Mouse (Mus musculus) mouse trophoblast stem cell (cell line): ENCODE measurements around the gene Stk39.

ENCODE experiments used
- in situ Hi-C, 2 experiments: fragments of 300-500 bp; cut with MseI, MboI; formaldehyde crosslinking; loops; 2 replicates in 1 of 2; 3 replicates in 1 of 2; pipeline ENCODE4 v1.15.1; 2025

Stk39 gene

GRCm38 (mm10) chr2:68458115-68458514 lies 14.0 kb downstream of the Stk39 start:
- in situ Hi-C loops = no loop called here

DNA sequence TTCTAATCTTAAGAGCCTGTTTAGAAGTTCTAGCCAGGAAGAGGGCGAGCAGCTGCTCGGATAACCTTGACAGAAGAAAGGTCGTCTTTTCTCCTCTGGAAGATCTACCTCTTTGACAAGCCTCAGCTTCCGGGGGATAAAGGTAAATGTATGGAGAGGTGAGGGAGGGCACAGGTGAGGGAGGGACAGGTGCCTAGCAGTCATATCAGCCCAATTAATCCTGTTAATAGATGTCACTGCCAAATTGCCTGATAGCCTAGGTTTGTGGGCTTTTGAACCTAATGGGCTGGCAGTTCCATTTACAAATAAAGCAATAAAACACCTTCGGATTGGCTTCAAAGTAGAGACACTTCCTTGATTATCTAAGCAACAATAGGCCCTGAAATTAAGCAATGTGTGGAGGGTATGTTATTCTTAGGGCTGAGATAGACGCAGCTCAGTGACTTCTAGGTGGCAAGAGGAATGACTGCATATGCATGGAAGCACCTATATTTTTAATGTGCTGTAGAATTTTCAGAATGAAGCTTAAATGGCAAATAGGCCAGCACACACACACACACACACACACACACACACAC lies 14.5 kb downstream of the Stk39 start:
- in situ Hi-C loops = no loop called here

GRCm38 (mm10) chr2:68456899-68457298 lies 15.2 kb downstream of the Stk39 start:
- in situ Hi-C loops = no loop called here

DNA sequence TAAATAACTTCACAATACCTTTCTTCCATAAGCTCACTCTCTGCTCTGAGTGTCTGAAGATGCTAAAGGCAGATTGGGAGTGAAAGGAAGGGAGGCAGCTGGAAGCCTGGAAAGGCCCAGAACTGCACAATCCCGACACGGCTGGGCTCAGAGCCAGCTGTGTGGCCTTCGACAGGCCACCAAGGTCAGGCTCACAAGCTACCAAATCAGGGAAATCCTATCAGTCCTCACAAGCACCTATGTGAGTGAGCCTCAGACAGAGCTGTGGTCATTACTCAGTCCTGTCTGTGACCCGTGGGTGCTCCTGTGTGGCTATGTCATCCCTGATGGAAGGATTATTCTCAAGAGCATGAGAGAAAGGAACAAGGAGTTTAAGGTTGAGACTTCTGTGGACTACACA lies 19.7 kb downstream of the Stk39 start:
- in situ Hi-C loops = no loop called here

GRCm38 (mm10) chr2:68448035-68448434 lies 24.0 kb downstream of the Stk39 start:
- in situ Hi-C loops = no loop called here

- in situ Hi-C loops = no loop called here
These were observed 28.9 kb downstream of the Stk39 start for GRCm38 (mm10) chr2:68443141-68443540.

DNA sequence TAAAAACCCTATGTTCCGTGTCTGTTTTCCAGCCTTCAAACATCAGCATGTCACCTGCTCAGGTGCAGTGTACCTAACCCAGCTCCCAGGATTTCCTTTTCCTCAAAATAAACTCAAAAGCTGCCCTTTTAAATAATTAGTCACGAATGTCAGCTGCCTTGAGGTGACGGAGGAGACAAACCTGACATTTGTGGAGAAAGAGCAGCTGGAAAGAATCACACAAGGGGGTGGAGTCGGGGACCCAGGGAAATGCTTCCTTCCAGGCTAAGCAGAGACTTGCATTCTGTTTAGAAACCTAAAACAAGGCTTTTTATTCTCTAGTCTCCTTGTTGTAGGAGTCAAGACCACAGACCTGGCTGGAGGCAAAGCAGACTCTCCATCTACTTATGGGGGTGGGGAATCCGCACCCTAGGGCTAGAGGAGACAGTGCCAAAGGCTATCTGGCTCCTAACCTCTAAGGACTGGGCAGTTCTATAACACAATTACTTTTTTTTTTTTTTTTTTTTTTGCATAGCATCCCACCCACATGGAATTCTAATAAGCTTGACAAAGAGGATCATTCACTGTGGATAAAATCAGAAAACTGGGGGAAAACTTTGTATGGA lies 29.9 kb downstream of the Stk39 start:
- in situ Hi-C loops = no loop called here

- in situ Hi-C loops = no loop called here
These were observed 32.5 kb downstream of the Stk39 start for GRCm38 (mm10) chr2:68439614-68440013.

DNA sequence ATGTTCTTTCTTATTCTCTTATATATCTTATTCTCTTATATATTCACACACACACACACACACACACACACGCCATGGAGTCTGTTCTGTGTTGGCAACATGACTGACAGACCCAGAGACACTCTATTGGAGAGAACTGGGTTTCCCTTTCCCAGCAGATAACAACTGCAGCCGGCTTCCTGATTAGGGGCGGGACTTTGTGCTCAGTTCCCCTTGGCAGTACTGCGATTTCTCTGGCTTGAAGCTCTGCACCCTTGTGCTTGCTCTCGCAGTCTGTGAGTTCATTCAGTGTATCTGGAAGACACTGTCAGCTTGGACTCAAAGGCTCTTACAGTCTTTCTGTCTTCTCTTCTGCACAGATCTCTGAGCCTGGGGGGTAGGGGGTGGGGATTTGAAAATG lies 34.1 kb downstream of the Stk39 start:
- in situ Hi-C loops = no loop called here

GRCm38 (mm10) chr2:68437216-68437615 lies 34.9 kb downstream of the Stk39 start:
- in situ Hi-C loops = no loop called here

- in situ Hi-C loops = no loop called here
These were observed 35.8 kb downstream of the Stk39 start for GRCm38 (mm10) chr2:68436305-68436704.

DNA sequence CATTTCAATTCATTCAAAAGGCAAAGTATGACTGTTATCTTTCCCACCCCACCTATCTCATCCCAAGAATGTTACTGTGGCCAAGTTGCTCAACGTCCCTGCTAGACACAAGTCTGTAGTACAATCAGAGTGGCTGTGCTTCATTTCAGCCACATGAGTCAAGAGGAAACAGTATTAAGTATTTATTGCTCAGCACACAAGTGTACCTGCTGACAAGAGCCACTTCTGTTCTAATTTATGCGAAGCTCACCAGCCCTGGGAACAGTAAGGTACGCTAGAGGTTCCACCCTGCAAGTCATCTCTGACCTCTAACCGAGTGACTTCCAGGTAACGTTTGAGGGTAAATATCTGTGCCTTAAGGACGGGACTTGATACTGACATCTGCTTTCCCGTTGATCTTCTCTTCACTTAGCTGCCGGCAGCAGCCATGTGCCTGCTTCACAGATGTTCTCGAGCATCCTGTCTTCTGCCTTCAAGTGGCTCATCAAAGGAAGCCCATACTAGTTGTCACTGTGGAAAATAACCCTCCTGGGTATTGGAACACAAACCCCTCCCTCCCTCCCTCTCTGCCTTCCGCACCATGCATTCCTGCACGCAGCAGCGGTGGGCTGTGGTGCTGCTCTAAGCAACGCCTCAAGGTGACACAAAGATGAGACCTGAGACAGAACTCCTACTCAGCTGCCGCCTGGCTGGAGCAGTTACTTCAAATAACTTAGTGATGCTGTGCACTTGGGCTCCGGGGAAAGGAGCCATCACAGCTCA lies 36.4 kb downstream of the Stk39 start:
- in situ Hi-C loops = no loop called here

DNA sequence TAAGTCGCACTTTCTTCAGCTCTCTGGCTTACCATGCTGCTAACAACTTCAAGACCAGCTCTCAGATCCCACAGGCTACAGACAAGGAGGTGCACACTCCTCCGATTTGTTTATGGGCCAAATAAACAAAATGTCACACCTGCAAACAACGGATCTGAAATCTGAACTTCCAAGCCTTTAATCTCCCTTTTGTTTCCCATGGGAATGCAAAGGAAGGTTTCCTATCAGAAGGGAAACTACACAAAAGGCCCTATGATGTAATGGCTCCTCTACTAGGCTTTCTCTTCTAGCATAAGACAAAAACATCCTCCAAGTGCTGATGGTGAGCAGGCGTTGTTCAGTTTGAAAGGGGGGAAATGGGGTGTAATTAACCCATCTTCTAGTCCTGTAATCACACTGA lies 37.1 kb downstream of the Stk39 start:
- in situ Hi-C loops = no loop called here

- in situ Hi-C loops = no loop called here
These were observed 37.5 kb downstream of the Stk39 start for GRCm38 (mm10) chr2:68434576-68434975.

- in situ Hi-C loops = no loop called here
These were observed 38.2 kb downstream of the Stk39 start for GRCm38 (mm10) chr2:68433736-68434312.

GRCm38 (mm10) chr2:68432834-68433233 lies 39.2 kb downstream of the Stk39 start:
- in situ Hi-C loops = no loop called here

GRCm38 (mm10) chr2:68431024-68431962 lies 40.8 kb downstream of the Stk39 start:
- in situ Hi-C loops = no loop called here

- in situ Hi-C loops = no loop called here
These were observed 41.6 kb downstream of the Stk39 start for GRCm38 (mm10) chr2:68430493-68430892.

DNA sequence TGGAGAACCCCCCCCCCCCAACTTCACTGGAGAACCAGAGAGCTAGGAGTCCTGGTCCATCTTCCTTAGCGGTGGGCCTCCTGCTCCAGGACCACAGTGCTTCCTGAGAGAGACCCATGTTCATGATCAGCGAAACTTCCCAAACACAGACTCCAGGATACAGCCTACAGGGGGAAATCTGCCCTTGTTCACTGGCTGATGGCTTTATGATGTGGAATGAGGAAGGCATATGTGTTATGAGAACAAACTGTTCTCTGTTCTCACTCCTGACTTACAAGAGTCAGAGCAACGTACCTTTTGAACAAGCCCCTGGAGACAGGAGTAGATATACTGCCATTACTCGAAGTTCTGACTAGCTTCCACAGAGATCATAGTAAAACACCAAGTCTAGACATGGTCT lies 42.6 kb downstream of the Stk39 start:
- in situ Hi-C loops = no loop called here

GRCm38 (mm10) chr2:68426977-68427577 lies 45.0 kb downstream of the Stk39 start:
- in situ Hi-C loops = no loop called here

GRCm38 (mm10) chr2:68426074-68426473 lies 46.0 kb downstream of the Stk39 start:
- in situ Hi-C loops = no loop called here
